Mouse (Mus musculus) urinary bladder, postnatal 14 days (tissue): ENCODE data around the gene Lsm8.
"Not testable (repeated sequence)": the region's sequence is repeated elsewhere in the genome, so short reads cannot be mapped to it uniquely, and the experiment has no call there.

Source experiments
- DNase-seq: peaks from one replicate; pipeline ENCODE4 v3.0.0; 2021; ENCODE audit warnings: low spot score

The Lsm8 gene

GRCm38 (mm10) chr6:18848051-18848701, at the start of gene Lsm8:
TSS of gene Lsm8 (plus strand) at chr6:18848579.
- DNase-seq = peak; percentile 98

GRCm38 (mm10) chr6:18800869-18801511, 47.4 kb upstream of the Lsm8 start:
- DNase-seq = no peak

DNA sequence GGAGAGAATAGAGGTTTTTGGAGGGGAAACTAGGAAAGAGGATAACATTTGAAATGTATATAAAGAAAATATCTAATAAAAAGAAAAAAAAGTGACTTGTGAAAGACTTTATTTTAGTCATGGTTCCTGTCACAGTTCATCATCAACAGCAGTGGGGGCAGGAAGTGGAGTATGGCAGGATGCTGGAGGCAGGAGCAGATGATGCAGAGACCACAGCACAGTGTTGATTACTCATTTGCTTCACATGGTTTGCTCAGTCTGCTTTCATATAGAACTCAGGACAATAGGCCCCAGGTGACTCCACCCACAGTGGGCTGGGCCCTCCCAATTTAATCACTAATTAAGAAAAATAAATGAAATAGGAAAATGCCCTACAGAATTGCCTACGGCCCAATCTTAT, 35.8 kb upstream of the Lsm8 start:
- DNase-seq = no peak

GRCm38 (mm10) chr6:18815606-18816005, 32.8 kb upstream of the Lsm8 start:
- no peak for DNase-seq

DNA sequence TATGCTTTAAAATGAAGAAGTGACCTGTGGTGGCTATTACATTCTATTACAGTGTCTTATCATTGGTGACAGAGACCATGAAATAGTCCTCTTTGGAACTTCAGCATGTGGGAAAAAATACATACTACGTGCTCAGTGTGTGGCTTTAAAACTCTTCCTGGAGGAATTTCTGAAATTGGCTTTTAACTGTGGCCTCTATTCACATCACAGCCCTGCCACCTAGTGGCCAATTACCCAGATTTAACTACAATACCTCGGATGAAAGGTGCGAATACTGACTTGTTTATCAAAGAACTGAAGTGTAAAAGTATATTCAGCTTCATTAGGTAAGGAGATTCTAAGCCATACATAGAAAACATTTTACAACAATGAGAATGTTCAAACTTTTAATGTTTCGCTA, 29.0 kb upstream of the Lsm8 start:
- DNase-seq = peak; percentile 75

DNA sequence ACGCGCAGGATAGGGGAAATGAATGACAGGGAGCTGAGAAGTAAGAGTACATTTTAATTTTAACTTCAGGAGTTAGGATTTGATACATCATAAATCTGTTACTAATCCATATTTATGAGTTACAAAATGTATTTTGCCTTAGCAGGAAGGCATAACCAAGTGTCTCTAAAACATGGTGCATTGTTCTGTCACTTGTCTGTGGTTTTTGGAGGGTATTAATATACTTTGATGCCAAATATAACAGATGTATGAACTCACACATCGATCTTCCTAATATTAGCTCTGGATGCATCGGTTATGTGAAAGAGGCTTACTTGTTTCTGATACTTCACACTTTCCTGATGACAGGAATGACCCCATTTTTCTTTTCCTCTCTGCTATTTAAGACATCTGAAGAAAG, 28.1 kb upstream of the Lsm8 start:
- DNase-seq = no peak

DNA sequence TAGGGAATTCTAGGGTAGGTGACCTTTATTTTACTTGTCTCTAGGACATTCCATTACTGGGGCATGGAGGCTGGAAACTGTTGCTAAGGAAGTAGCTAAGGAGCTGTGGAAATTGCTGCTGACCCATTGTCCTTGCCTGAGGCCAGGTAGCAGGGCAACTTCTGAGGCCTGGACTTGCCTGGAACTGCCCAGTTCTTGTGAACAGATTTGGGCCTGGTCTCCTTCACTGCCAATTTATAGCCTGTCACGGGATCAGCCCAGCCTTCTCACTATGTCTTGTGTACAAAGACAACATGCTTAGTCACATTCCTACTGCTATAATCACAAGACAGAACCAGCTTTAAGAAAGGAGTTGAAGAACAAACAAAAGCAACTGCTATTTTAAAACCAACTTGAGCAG, 25.6 kb upstream of the Lsm8 start:
- peak; percentile 68 for DNase-seq

DNA sequence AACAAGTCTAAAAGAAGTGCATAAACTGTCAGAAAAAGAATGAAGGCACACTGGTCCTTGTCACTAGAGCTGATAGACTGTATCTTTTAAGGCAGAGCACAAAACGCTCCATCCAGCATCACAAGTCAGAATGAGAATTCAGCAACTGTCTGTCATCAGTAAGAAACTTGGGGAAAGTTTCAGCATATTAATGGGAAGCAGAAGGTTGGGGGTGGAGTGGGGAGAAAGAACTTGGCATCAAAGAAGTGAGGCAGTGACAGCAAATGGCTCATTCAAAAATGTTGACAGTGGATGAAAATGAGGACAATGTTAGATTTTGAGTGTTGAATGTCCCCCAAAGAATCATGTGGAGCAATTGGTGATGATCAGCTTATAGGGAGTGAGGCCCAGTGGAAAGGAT, 15.4 kb upstream of the Lsm8 start:
- no peak for DNase-seq

DNA sequence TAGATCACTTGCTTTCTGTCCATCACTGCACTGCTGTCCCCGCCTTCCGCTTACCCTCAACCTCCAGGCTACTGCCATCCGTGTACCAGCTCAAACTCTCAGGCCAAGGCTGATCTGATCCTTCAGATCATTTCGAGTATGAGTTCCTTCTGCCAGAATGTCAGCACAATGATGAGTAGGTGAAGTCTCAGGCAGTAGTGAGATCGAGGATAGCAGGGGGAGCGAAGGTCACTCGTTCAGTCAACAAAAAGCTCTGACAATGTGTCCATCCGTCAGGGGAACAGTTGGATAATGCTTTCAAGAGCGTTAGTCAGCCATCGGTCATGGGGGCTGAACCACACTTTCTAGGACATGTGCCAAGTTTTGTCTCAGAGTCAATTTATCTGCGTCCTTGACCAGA, 3.9 kb upstream of the Lsm8 start:
- not testable (repeated sequence) for DNase-seq

GRCm38 (mm10) chr6:18845571-18845970, 2.8 kb upstream of the Lsm8 start:
- DNase-seq = not testable (repeated sequence)

- no peak for DNase-seq
These were observed 303 bp downstream of the Lsm8 start for GRCm38 (mm10) chr6:18848702-18849061.

DNA sequence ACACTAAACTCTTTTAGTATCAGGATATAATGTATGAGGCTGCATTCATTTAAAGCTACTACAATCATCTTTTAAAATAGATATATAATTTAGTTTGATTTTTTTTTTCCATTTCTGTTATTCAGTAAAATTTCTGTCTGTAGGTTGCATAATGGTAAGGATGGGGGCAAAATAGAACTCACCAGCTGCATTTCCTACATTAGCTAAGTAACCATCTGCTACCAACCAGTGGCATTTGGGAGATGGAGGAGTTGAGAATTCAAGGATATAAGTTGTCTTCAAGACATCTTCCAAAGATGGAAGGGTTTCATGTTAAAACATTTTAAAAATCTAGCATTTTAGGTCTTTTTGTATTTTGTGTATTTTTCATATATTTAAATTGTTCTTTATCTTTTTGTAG, 6.9 kb downstream of the Lsm8 start:
- DNase-seq = no peak

DNA sequence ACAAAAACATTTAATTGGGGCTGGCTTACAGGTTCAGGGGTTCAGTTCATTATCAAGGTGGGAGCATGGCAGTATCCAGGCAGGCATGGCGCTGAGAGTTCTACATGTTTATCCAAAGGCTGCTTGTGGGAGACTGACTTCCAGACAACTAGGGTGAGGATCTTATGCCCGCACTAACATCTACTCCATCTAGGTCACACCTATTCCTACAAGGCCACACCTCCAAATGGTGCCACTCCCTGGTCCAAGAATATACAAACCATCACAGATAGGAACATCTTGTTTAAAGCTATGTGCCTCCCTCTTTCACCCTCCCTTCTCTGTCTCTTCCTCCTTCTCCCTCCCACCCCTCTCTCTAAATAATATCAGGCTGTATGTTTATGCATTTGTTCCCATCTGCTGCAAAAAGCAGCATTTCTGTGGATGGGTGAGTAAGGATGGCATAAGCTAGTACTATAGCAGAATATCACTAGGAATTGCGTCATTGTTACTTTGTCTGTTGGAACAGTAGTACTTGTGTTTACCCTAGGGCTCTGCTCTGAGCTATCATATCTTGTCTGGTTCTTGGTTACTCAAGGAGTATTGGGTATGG, 8.2 kb downstream of the Lsm8 start:
- no peak for DNase-seq

DNA sequence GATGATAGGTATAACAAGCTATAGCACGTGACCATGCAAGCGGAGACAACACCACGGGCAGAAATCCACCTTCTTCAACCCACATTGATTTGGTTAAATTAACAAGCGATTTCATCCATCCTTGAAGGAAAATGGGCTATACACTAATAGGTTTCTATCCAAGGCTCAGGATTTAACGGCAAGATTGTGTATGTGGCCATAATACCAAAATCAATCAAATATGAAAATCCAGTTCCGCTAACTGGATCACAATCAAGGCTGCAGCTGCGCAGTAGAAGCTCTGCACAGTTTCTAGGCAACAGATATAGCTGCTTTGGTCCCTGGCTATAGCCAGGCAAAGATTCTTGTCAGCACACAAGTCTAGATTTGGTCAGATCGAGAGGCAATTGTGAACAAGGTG, 17.6 kb downstream of the Lsm8 start, which contains the start of gene Ankrd7:
Gene Ankrd7, plus strand, starts transcription at position 301 of the 400 bp plus-strand sequence.
- no peak for DNase-seq

- DNase-seq = no peak
These were observed 40.7 kb downstream of the Lsm8 start for GRCm38 (mm10) chr6:18889030-18889429.

GRCm38 (mm10) chr6:18894142-18894541, 45.8 kb downstream of the Lsm8 start:
- no peak for DNase-seq
